Mouse (Mus musculus) MEL (cell line): Measurements from ENCODE around the gene Wfdc5. TPM values are rescaled to one million over a fixed set of nuclear protein-coding genes. Genes with fewer than 3 reads are reported as not detected.
A peak's percentile ranks its signal among the peaks of the same experiment; 100 is the strongest.

Experiments used
- DNase-seq: peaks from one replicate; pipeline ENCODE4 v3.0.0; 2011; ENCODE audit warnings: low read depth, low spot score
- H3K27ac ChIP-seq: 2 replicates; pipeline ENCODE4 v1.5.1; 2012; ENCODE audit warnings: low read depth, mild to moderate bottlenecking, control low read depth, low read length, moderate library complexity; ENCODE audit not compliant: control insufficient read depth
- H3K27me3 ChIP-seq, 2 experiments: fragments of 150-350 bp in 1 of 2; sonication (generic) in 1 of 2; 2 replicates each; pipeline ENCODE4 v1.6.1; 2012; ENCODE audit warnings: low read length in 2 of 2, mild to moderate bottlenecking in 2 of 2, improper control_type of control experiment in 1 of 2, moderate library complexity in 1 of 2; ENCODE audit not compliant: insufficient read depth in 2 of 2, control insufficient read depth in 1 of 2
- H3K36me3 ChIP-seq, 2 experiments: 2 replicates each; pipeline ENCODE4 v1.6.1; 2012 to 2014; ENCODE audit warnings: low read length in 2 of 2, improper control_type of control experiment in 1 of 2, inconsistent platforms in 1 of 2, mild to moderate bottlenecking in 1 of 2; ENCODE audit not compliant: insufficient read depth in 2 of 2, control insufficient read depth in 1 of 2
- H3K4me1 ChIP-seq, 2 experiments: fragments of 150-350 bp in 1 of 2; sonication (generic) in 1 of 2; 2 replicates each; pipeline ENCODE4 v1.6.1; 2012; ENCODE audit warnings: low read length in 2 of 2, improper control_type of control experiment in 1 of 2, mild to moderate bottlenecking in 1 of 2; ENCODE audit not compliant: insufficient read depth in 2 of 2, control insufficient read depth in 1 of 2
- H3K4me3 ChIP-seq, 2 experiments: fragments of 150-350 bp in 1 of 2; sonication (generic) in 1 of 2; 2 replicates each; pipeline ENCODE4 v1.5.1; 2012; ENCODE audit warnings: low read depth in 2 of 2, low read length in 2 of 2, mild to moderate bottlenecking in 2 of 2, moderate library complexity in 2 of 2, control low read depth in 1 of 2, improper control_type of control experiment in 1 of 2; ENCODE audit not compliant: control insufficient read depth in 1 of 2, insufficient read depth in 1 of 2
- H3K79me2 ChIP-seq: 2 replicates; pipeline ENCODE4 v1.6.1; 2012; ENCODE audit warnings: mild to moderate bottlenecking, low read length, moderate library complexity; ENCODE audit not compliant: control insufficient read depth, poor library complexity, insufficient read depth
- H3K9ac ChIP-seq: 2 replicates; pipeline ENCODE4 v1.6.1; 2012; ENCODE audit warnings: low read depth, mild to moderate bottlenecking, control low read depth, low read length, moderate library complexity; ENCODE audit not compliant: control insufficient read depth, poor library complexity, severe bottlenecking
- H3K9me3 ChIP-seq: fragments of 150-350 bp; sonication (generic); replicated peaks from 2 replicates; pipeline ENCODE4 v1.6.1; 2012; ENCODE audit warnings: mild to moderate bottlenecking, low read length, improper control_type of control experiment, moderate library complexity; ENCODE audit not compliant: insufficient read depth
- BHLHE40 ChIP-seq: IDR thresholded peaks from 2 replicates; pipeline ENCODE4 v1.6.1; 2012; ENCODE audit warnings: low read depth, mild to moderate bottlenecking, inconsistent platforms, low read length, improper control_type of control experiment, borderline replicate concordance
- CTCF ChIP-seq, 3 experiments: IDR thresholded peaks in 2 of 3; conservative IDR thresholded peaks in 1 of 3; 2 replicates each; pipeline ENCODE4 v1.5.1; 2011 to 2012; ENCODE audit warnings: low read length in 3 of 3, low read depth in 2 of 3, mild to moderate bottlenecking in 2 of 3, improper control_type of control experiment in 1 of 3, inconsistent platforms in 1 of 3, mixed read lengths in 1 of 3, moderate library complexity in 1 of 3; ENCODE audit not compliant: control insufficient read depth in 1 of 3, insufficient read depth in 1 of 3, poor library complexity in 1 of 3, severe bottlenecking in 1 of 3
- E2F4 ChIP-seq: IDR thresholded peaks from 2 replicates; pipeline ENCODE4 v1.6.1; 2011; ENCODE audit warnings: low read depth, low read length, improper control_type of control experiment, borderline replicate concordance
- ETS1 ChIP-seq: IDR thresholded peaks from 2 replicates; pipeline ENCODE4 v1.6.1; 2012; ENCODE audit warnings: low read depth, mild to moderate bottlenecking, inconsistent platforms, low read length, improper control_type of control experiment, moderate library complexity
- GABPA ChIP-seq: IDR thresholded peaks from 2 replicates; pipeline ENCODE4 v1.6.1; 2012; ENCODE audit warnings: low read depth, mild to moderate bottlenecking, inconsistent platforms, low read length, improper control_type of control experiment, moderate library complexity
- GATA1 ChIP-seq: IDR thresholded peaks from 2 replicates; pipeline ENCODE4 v1.6.1; 2011; ENCODE audit warnings: low read depth, low read length, improper control_type of control experiment
- MAX ChIP-seq: IDR thresholded peaks from 2 replicates; pipeline ENCODE4 v1.6.1; 2011; ENCODE audit warnings: low read length, improper control_type of control experiment
- MXI1 ChIP-seq: IDR thresholded peaks from 2 replicates; pipeline ENCODE4 v1.6.1; 2011; ENCODE audit warnings: mild to moderate bottlenecking, low read depth, low read length, improper control_type of control experiment
- MYC ChIP-seq: IDR thresholded peaks from 2 replicates; pipeline ENCODE4 v1.6.1; 2011; ENCODE audit warnings: low read depth, mild to moderate bottlenecking, low read length, improper control_type of control experiment, moderate library complexity
- NELFE ChIP-seq: IDR thresholded peaks from 2 replicates; pipeline ENCODE4 v1.6.1; 2011; ENCODE audit warnings: low read depth, low read length, improper control_type of control experiment
- POLR2A ChIP-seq, 2 experiments: IDR thresholded peaks; 2 replicates each; pipeline ENCODE4 v1.6.1; 2011 to 2012; ENCODE audit warnings: low read length in 2 of 2, mild to moderate bottlenecking in 2 of 2, control low read depth in 1 of 2, improper control_type of control experiment in 1 of 2, low read depth in 1 of 2, moderate library complexity in 1 of 2; ENCODE audit not compliant: control insufficient read depth in 1 of 2, insufficient read depth in 1 of 2, poor library complexity in 1 of 2
- RCOR1 ChIP-seq: IDR thresholded peaks from 2 replicates; pipeline ENCODE4 v1.6.1; 2012; ENCODE audit warnings: low read depth, mild to moderate bottlenecking, inconsistent platforms, low read length, improper control_type of control experiment
- TBP ChIP-seq: IDR thresholded peaks from 2 replicates; pipeline ENCODE4 v1.8.0; 2011; ENCODE audit warnings: low read depth, low read length, improper control_type of control experiment
- UBTF ChIP-seq: IDR thresholded peaks from 2 replicates; pipeline ENCODE4 v1.6.1; 2012; ENCODE audit warnings: low read depth, mild to moderate bottlenecking, inconsistent platforms, low read length, improper control_type of control experiment, moderate library complexity, borderline replicate concordance; ENCODE audit not compliant: insufficient read depth
- USF1 ChIP-seq: IDR thresholded peaks from 2 replicates; pipeline ENCODE4 v1.6.1; 2014; ENCODE audit warnings: low read depth, mild to moderate bottlenecking, inconsistent platforms, low read length, improper control_type of control experiment, moderate library complexity
- USF2 ChIP-seq, 2 experiments: IDR thresholded peaks; 2 replicates each; pipeline ENCODE4 v1.6.1; 2011 to 2012; ENCODE audit warnings: improper control_type of control experiment in 2 of 2, low read length in 2 of 2, borderline replicate concordance in 1 of 2, inconsistent platforms in 1 of 2, low read depth in 1 of 2, mild to moderate bottlenecking in 1 of 2; ENCODE audit not compliant: insufficient read depth in 1 of 2
- ZC3H11A ChIP-seq: IDR thresholded peaks from 2 replicates; pipeline ENCODE4 v1.6.1; 2012; ENCODE audit warnings: low read depth, mild to moderate bottlenecking, inconsistent platforms, low read length, improper control_type of control experiment
- ZKSCAN1 ChIP-seq: IDR thresholded peaks from 2 replicates; pipeline ENCODE4 v1.6.1; 2012; ENCODE audit warnings: low read depth, mild to moderate bottlenecking, inconsistent platforms, low read length, improper control_type of control experiment, moderate library complexity
- ZNF384 ChIP-seq: IDR thresholded peaks from 2 replicates; pipeline ENCODE4 v1.6.1; 2012; ENCODE audit warnings: low read depth, mild to moderate bottlenecking, inconsistent platforms, low read length, improper control_type of control experiment
- polyA plus RNA-seq, 2 experiments: library from polyadenylated mRNA; stranded (reverse) in 1 of 2; unstranded in 1 of 2; fragments of >175 nt in 1 of 2; fragments of >200 nt in 1 of 2; gene quantifications; 2 replicates each; pipeline versions ENCODE4 v1.2.1 to v1.2.4; 2012; ENCODE audit warnings: low replicate concordance in 2 of 2, low read depth in 1 of 2; ENCODE audit not compliant: insufficient read length in 2 of 2, insufficient read depth in 1 of 2, missing spikeins in 1 of 2
- total RNA-seq: library from RNA; depleted of rRNA; stranded (reverse); fragments of 300-350 nt; gene quantifications from 2 replicates; pipeline ENCODE4 v1.2.3, GENCODE M21; 2012

The Wfdc5 gene
- total and polyA plus RNA-seq, 3 experiments, result not detected

GRCm38 (mm10) chr2:164134563-164134962 is 48.0 kb downstream of the Wfdc5 start:
- H3K27ac ChIP-seq, result no peak overlapping the region
- H3K9me3 ChIP-seq, result no peaks in the 10 kb centered on the region
- DNase-seq, result no peak
- no peaks in the 10 kb centered on the region for H3K4me1 ChIP-seq
- no peaks in the 10 kb centered on the region for H3K79me2 ChIP-seq
- no peaks in the 10 kb centered on the region for H3K27me3 ChIP-seq
- peaks cover 0 to 4% of the 10 kb centered on the region in 2 experiments; a peak in 2 of 4 replicates for H3K36me3 ChIP-seq
- H3K9ac ChIP-seq, result no peak overlapping the region
- H3K4me3 ChIP-seq, result no peak overlapping the region
- TF ChIP-seq CTCF (IDR thresholded peaks at IDR 0.05 in 2 of 3, conservative IDR thresholded peaks at IDR 0.05 in 1 of 3; ENCODE audit: control insufficient read depth in 1 of 3, insufficient read depth in 1 of 3, low read depth in 2 of 3, low read length in 3 of 3, poor library complexity in 1 of 3, severe bottlenecking in 1 of 3) (peak in 1 of 3 experiments; percentile 5; a peak in 1 of 6 replicates), E2F4 (no peak), UBTF (no peak), RCOR1 (no peak), ZKSCAN1 (no peak), ZC3H11A (no peak), TBP (no peak), USF1 (no peak)

DNA sequence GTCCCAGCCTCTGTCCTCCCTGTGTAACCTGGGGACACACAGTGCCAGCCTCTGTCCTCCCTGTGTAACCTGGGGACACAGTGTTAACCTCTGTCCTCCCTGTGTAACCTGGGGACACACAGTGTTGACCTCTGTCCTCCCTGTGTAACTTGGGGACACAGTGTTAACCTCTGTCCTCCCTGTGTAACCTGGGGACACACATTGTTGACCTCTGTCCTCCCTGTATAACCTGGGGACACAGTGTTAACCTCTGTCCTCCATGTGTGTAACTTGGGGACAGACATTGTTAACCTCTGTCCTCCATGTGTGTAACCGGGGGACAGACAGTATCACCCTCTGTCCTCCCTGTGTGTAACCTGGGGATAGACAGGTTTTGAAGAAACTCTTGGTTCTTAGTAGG is 51.0 kb downstream of the Wfdc5 start:
- Histone ChIP-seq H3K36me3 (peaks cover 5% of the 10 kb centered on the region in 2 experiments), H3K9ac (no peak overlapping the region), H3K27ac (no peak overlapping the region), H3K27me3 (no peaks in the 10 kb centered on the region), H3K79me2 (no peaks in the 10 kb centered on the region), H3K4me1 (peaks cover 3 to 4% of the 10 kb centered on the region in 2 experiments; a peak in 3 of 4 replicates), H3K9me3 (no peaks in the 10 kb centered on the region), H3K4me3 (no peak overlapping the region)
- TF ChIP-seq GABPA, result no peak
- no peak for DNase-seq

- H3K27me3 ChIP-seq, result no peaks in the 10 kb centered on the region
- no peak overlapping the region for H3K4me3 ChIP-seq
- H3K9me3 ChIP-seq, result no peaks in the 10 kb centered on the region
- TF ChIP-seq POLR2A (IDR thresholded peaks at IDR 0.05; ENCODE audit: control insufficient read depth in 1 of 2, insufficient read depth in 1 of 2, low read depth in 1 of 2, low read length in 2 of 2, poor library complexity in 1 of 2), result no peak
- TF ChIP-seq GATA1, result no peak
- no peak for TF ChIP-seq MAX
- no peak for TF ChIP-seq ETS1
- TF ChIP-seq USF2 (IDR thresholded peaks at IDR 0.05; ENCODE audit: borderline replicate concordance in 1 of 2, insufficient read depth in 1 of 2, low read depth in 1 of 2, low read length in 2 of 2), result no peak
- no peak for TF ChIP-seq USF1
- TF ChIP-seq BHLHE40, result no peak
- no peak for TF ChIP-seq UBTF
- TF ChIP-seq E2F4, result no peak
- TF ChIP-seq MYC, result no peak
- TF ChIP-seq ZNF384, result no peak
- TF ChIP-seq NELFE, result no peak
- no peak for TF ChIP-seq MXI1
- no peak overlapping the region for H3K27ac ChIP-seq
- H3K79me2 ChIP-seq, result no peaks in the 10 kb centered on the region
- no peak overlapping the region for H3K9ac ChIP-seq
- H3K4me1 ChIP-seq, result peaks cover 3 to 8% of the 10 kb centered on the region in 2 experiments; a peak in 3 of 4 replicates
- peaks cover 6 to 8% of the 10 kb centered on the region in 2 experiments for H3K36me3 ChIP-seq
- no peak for DNase-seq
Observed at GRCm38 (mm10) chr2:164128576-164129411, 53.7 kb downstream of the Wfdc5 start.
